Mouse (Mus musculus) liver, embryonic 14.5 days (tissue): ENCODE measurements around the gene 2010300C02Rik. TPM values are rescaled to one million over a fixed set of nuclear protein-coding genes. Genes with fewer than 3 reads are reported as not detected.

Experiments used
- ATAC-seq: fragments of 200-750 bp; cut with Nextera tagmentation; 2 replicates; pipeline ENCODE4 v1.8.0; 2017; ENCODE audit warnings: moderate number of reproducible peaks, mild to moderate bottlenecking, moderate library complexity; ENCODE audit not compliant: insufficient read depth
- DNase-seq, 3 experiments: peaks; one replicate each; pipeline ENCODE4 v3.0.0-alpha.2; 2012 to 2013; ENCODE audit warnings: low read depth in 3 of 3, low spot score in 3 of 3
- H3K27ac ChIP-seq: fragments of 300-500 bp; sonication (generic); 2 replicates; pipeline ENCODE4 v1.5.1; 2014; ENCODE audit warnings: moderate library complexity, mild to moderate bottlenecking, control low read depth, inconsistent platforms
- H3K27me3 ChIP-seq: fragments of 300-500 bp; sonication (generic); 2 replicates; pipeline ENCODE4 v1.6.1; 2014; ENCODE audit warnings: mild to moderate bottlenecking, low read length, moderate library complexity; ENCODE audit not compliant: control insufficient read depth, insufficient read depth
- H3K36me3 ChIP-seq: fragments of 300-500 bp; sonication (generic); replicated peaks from 2 replicates; pipeline ENCODE4 v1.6.1; 2014; ENCODE audit warnings: low read depth; ENCODE audit not compliant: control insufficient read depth, insufficient read depth
- H3K4me1 ChIP-seq, 2 experiments: fragments of 200-500 bp in 1 of 2; fragments of 300-500 bp in 1 of 2; sonication (generic) in 1 of 2; replicated peaks; 2 replicates each; pipeline ENCODE4 v1.6.1; 2012 to 2014; ENCODE audit warnings: antibody characterized with exemption in 1 of 2, inconsistent platforms in 1 of 2, low read length in 1 of 2; ENCODE audit not compliant: control insufficient read depth in 2 of 2, insufficient read depth in 2 of 2
- H3K4me2 ChIP-seq: fragments of 300-500 bp; sonication (generic); 2 replicates; pipeline ENCODE4 v1.6.1; 2014; ENCODE audit warnings: low read depth, mild to moderate bottlenecking, control low read depth, moderate library complexity
- H3K4me3 ChIP-seq, 2 experiments: fragments of 200-500 bp in 1 of 2; fragments of 300-500 bp in 1 of 2; sonication (generic) in 1 of 2; 2 replicates each; pipeline ENCODE4 v1.5.1; 2012 to 2014; ENCODE audit warnings: low read depth in 2 of 2, low read length in 2 of 2, mild to moderate bottlenecking in 2 of 2, control low read depth in 1 of 2, inconsistent platforms in 1 of 2, moderate library complexity in 1 of 2; ENCODE audit not compliant: insufficient read depth in 1 of 2
- H3K9ac ChIP-seq: fragments of 300-500 bp; sonication (generic); replicated peaks from 2 replicates; pipeline ENCODE4 v1.6.1; 2014; ENCODE audit warnings: mild to moderate bottlenecking, control low read depth, moderate library complexity
- H3K9me3 ChIP-seq: fragments of 300-500 bp; sonication (generic); 2 replicates; pipeline ENCODE4 v1.6.1; 2016; ENCODE audit warnings: low read length, mixed read lengths; ENCODE audit not compliant: control insufficient read depth
- CTCF ChIP-seq: IDR thresholded peaks from 2 replicates; pipeline ENCODE4 v1.5.1; 2016; ENCODE audit warnings: antibody characterized with exemption, low read depth, control low read depth
- EP300 ChIP-seq: IDR thresholded peaks from 2 replicates; pipeline ENCODE4 v1.6.1; 2016; ENCODE audit warnings: antibody characterized with exemption, low read depth
- WGBS: fragments of 180-500 bp; shearing (Covaris S2); extraction: QIAGEN DNeasy Blood & Tissue Kit; methylation state at CpG from one replicate; pipeline ENCODE4 v1.1.7; 2014; ENCODE audit not compliant: insufficient replicate concordance; 5-methylcytosine and 5-hydroxymethylcytosine counted together
- polyA plus RNA-seq, 2 experiments: library from polyadenylated mRNA; depleted of rRNA in 1 of 2; stranded (reverse) in 1 of 2; unstranded in 1 of 2; fragments of >200 nt; fragmentation: Nextera tagmentation in 1 of 2; extraction: Ambion mirVana in 1 of 2; gene quantifications; 2 replicates each; pipeline versions ENCODE4 v1.2.1 to v1.2.3; 2012 to 2014

Gene 2010300C02Rik
- polyA plus RNA-seq, 2 experiments: 0.09 TPM; not detected in 1

DNA sequence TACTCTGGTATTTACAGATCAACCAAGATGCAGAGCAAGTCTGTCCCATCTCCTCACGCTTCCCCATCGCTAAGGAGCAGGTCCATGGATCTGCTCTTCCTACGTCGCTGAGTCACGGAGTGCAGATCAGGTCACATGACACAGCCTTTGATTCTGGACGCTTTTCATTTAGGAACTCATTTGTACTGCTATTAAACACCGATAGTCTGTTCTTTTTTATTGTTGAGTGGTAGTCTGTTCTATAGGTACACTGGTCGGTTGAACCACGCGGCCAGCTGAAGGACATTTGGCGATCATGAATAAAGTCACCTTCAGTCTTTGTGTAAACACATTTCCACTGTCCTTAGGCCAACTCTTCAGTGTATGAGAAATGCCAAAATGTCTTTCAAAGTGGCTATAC lies 78.5 kb downstream of the 2010300C02Rik start:
- H3K36me3 ChIP-seq: no peaks in the 10 kb centered on the region
- no peak for TF ChIP-seq CTCF
- TF ChIP-seq EP300: no peak
- WGBS: 76% methylated on average over 11 of the region's 11 CpGs
- no peak overlapping the region for H3K4me3 ChIP-seq
- H3K27me3 ChIP-seq: no peaks in the 10 kb centered on the region
- ATAC-seq (no peak), DNase-seq (no peak)
- no peak overlapping the region for H3K27ac ChIP-seq
- H3K9me3 ChIP-seq: no peaks in the 10 kb centered on the region
- H3K4me2 ChIP-seq: no peak overlapping the region
- H3K9ac ChIP-seq: no peak overlapping the region
- H3K4me1 ChIP-seq: peaks cover 0 to 3% of the 10 kb centered on the region in 2 experiments; a peak in 1 of 4 replicates

DNA sequence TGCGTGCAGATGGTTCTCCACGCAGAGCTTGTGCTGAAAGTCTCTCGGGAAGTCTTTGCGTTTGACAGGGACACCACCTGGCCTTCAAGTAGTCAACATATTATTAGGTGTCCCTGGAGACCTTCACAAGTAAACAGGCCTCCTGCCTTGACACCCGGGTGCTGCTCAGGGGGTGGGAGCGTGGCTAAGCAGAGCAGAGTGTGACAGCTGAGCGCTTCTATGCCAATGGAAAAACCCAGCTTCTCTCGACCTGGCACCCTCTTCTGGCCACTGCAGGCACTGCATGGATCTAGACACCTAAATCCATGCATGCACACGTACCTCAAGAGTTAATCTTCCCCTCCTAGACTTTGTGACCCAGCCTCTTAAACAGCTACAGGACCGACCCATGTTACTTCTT lies 80.8 kb downstream of the 2010300C02Rik start:
- H3K27ac ChIP-seq: no peak overlapping the region
- DNase-seq: peak in 2 of 3 experiments; percentile 31 to 37
- TF ChIP-seq CTCF (peak; percentile 86), EP300 (no peak)
- no peaks in the 10 kb centered on the region for H3K9me3 ChIP-seq
- ATAC-seq: peak; percentile 48; the same call in 1 of the 2 replicates
- peaks cover 0 to 2% of the 10 kb centered on the region in 2 experiments; a peak in 1 of 4 replicates for H3K4me1 ChIP-seq
- 14% methylated on average over 10 of the region's 10 CpGs for WGBS
- no peak overlapping the region for H3K4me3 ChIP-seq
- H3K4me2 ChIP-seq: no peak overlapping the region
- no peaks in the 10 kb centered on the region for H3K27me3 ChIP-seq
- H3K36me3 ChIP-seq: no peaks in the 10 kb centered on the region
- no peak overlapping the region for H3K9ac ChIP-seq

DNA sequence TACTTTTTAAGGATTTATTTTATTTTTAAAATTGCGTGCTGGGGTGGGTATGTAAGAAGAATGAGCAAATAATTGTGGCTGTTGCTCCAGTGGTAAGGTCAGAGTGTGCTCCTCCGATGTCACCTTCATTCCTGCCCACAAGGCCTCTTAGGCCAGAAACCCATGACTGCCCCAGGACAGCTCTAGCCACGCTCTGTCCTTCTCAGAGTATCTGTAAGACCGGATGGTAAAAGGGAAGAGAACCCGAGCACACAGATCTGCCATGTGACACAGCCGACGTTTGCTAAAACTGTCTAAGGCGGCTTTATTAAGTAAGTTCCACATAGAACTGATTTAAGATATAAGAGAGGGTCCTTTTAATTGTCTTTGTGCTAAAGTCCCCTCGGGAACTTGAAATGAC lies 81.3 kb downstream of the 2010300C02Rik start:
- no peaks in the 10 kb centered on the region for H3K36me3 ChIP-seq
- H3K4me3 ChIP-seq: no peak overlapping the region
- H3K9me3 ChIP-seq: no peaks in the 10 kb centered on the region
- WGBS: 59% methylated on average over 9 of the region's 9 CpGs
- H3K27me3 ChIP-seq: no peaks in the 10 kb centered on the region
- no peak overlapping the region for H3K9ac ChIP-seq
- no peak overlapping the region for H3K27ac ChIP-seq
- no peaks in the 10 kb centered on the region for H3K4me1 ChIP-seq
- ATAC-seq: no peak
- H3K4me2 ChIP-seq: no peak overlapping the region
- DNase-seq: no peak
- TF ChIP-seq EP300: no peak
- TF ChIP-seq CTCF: no peak

DNA sequence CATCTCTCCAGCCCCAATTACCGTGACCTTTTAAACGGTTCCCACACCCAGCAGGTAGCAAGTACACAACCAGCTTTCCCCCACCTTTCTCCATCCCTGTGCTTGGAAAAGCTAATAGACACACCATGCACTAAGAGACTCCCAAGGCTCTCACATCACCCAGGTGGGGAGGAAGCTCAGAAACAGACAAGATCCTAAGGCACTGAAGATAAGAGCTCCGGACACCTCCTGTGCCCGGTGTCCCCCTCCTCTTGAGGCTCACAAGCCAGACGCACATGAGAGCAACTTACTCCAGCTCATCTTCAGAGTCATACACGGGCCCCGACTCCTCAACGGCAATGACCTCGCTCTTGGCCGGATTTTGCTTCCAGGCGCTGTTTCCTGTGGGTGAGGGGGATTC lies 82.3 kb downstream of the 2010300C02Rik start:
- no peak overlapping the region for H3K4me3 ChIP-seq
- no peak for DNase-seq
- no peak for ATAC-seq
- H3K27me3 ChIP-seq: no peaks in the 10 kb centered on the region
- no peaks in the 10 kb centered on the region for H3K4me1 ChIP-seq
- no peaks in the 10 kb centered on the region for H3K36me3 ChIP-seq
- H3K4me2 ChIP-seq: no peak overlapping the region
- 51% methylated on average over 11 of the region's 11 CpGs for WGBS
- H3K9me3 ChIP-seq: no peaks in the 10 kb centered on the region
- no peak for TF ChIP-seq EP300
- no peak for TF ChIP-seq CTCF
- no peak overlapping the region for H3K9ac ChIP-seq
- no peak overlapping the region for H3K27ac ChIP-seq

DNA sequence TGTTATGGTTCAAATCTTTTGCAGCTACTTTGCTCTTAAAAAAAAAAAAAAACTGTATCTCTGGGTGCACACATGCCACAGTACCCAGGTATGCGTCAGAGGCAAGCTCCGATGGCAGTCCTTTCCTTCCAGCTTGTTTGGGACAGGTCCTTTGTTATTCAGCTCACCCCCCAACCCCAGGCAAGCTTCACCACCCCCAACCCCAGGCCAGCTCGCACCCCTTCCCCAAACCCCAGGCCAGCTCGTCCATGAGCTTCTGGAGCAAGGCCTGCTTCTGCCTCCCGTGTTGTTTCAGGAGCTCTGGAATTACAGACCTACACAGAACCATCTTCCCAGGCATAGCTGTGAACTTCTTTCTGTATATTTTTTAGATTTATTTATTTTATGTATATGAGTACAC lies 83.1 kb downstream of the 2010300C02Rik start:
- no peaks in the 10 kb centered on the region for H3K4me1 ChIP-seq
- 65% methylated on average over 5 of the region's 5 CpGs for WGBS

More for the DNA sequence above, 83.1 kb downstream of the 2010300C02Rik start:
- H3K4me3 ChIP-seq: no peak overlapping the region
- no peak for TF ChIP-seq EP300
- TF ChIP-seq CTCF: no peak
- H3K9me3 ChIP-seq: no peaks in the 10 kb centered on the region
- H3K4me2 ChIP-seq: no peak overlapping the region
- H3K27me3 ChIP-seq: no peaks in the 10 kb centered on the region
- no peak for DNase-seq
- no peak overlapping the region for H3K27ac ChIP-seq
- no peak for ATAC-seq
- H3K36me3 ChIP-seq: no peaks in the 10 kb centered on the region
- no peak overlapping the region for H3K9ac ChIP-seq
